Mouse (Mus musculus): ENCODE data around the gene Atp7a.

Gene Atp7a

DNA sequence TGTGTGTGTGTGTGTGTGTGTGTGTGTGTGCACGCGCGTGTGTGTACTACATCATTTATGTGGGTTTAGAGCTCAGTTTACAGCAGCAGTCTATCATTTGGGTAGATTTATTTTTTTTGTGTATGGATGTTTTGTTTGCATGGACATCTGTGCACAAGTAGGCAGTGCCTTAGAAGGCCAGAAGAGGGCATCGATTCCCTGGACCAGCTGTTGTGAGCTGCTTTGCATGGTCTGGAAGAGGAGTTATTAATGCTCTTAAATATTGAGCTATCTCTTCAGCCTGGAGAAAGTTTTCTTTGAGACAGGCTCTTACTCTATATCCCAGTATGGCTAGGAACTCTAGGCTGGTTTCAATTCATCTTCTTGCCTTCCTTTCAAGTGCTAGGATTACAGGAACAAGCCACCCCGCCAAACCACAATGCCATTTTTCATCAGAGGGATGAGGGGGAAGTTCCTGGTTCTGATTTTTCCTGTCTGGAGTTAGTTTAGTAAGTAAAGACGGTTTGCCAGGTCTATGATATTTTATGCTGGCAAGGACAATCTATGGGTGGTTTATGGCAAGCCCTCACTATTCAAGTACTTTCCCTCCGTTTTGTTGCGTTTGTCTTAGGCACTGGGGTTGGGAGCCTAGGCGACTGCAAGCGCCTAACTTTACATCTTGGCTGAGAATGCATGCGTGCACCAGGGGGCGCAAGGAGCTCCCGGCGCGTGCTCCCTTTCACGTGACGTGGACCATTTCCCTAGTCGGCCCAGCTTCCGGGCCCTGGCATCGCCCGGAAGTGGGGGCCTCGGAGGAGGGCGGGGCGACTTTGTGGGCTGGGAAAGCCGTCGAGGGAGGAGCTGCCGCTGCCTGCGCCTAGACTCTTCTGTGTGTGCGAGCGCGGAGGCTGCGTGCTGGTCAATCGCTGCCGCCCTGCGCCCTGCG lies at the start of gene Atp7a:
TSS of gene Atp7a (plus strand) at position 859 of the 925 bp plus-strand sequence.
- peak; percentile 96 for DNase-seq (ENCODE audit: low read depth, low spot score)

DNA sequence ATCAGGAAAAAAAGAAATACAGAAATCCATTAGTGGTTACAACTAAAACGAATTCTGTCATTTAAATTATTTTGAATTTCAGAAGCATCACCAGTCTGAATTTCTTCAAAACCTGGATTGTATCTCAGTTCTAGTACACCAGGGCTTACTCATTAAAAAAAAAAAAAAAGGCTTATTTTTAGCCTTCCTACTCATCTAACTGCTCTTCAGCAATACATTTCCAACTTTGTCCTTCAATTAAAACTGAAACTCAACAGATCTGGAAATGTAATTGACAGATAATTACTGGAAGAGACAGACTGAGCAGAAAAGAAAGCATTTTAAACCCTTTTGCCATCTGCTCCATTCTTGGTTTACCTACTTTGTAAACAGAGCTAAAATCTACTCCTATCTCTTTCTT lies 25.5 kb upstream of the Atp7a start:
- DNase-seq (ENCODE audit: low read depth, low spot score), result no peak

DNA sequence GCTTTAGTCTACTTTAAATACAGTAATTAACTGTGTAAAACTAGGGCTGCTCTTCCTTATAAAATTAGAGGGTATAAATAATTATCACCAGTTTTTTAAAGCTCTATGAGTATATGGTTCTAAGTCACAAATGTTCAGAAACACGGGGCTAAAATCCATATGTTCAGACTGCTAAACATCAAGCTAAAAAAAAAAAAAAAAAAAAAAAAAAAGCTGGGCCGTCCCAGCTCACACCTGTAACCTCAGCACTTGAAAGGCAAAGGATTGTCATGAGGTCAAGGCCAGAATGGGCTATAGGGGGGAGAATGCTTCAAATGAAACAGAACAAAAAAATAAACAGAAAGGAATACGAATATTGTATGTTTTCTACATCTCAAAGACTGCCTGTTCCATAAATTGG lies 16.3 kb upstream of the Atp7a start:
- DNase-seq (ENCODE audit: low read depth, low spot score), result no peak

DNA sequence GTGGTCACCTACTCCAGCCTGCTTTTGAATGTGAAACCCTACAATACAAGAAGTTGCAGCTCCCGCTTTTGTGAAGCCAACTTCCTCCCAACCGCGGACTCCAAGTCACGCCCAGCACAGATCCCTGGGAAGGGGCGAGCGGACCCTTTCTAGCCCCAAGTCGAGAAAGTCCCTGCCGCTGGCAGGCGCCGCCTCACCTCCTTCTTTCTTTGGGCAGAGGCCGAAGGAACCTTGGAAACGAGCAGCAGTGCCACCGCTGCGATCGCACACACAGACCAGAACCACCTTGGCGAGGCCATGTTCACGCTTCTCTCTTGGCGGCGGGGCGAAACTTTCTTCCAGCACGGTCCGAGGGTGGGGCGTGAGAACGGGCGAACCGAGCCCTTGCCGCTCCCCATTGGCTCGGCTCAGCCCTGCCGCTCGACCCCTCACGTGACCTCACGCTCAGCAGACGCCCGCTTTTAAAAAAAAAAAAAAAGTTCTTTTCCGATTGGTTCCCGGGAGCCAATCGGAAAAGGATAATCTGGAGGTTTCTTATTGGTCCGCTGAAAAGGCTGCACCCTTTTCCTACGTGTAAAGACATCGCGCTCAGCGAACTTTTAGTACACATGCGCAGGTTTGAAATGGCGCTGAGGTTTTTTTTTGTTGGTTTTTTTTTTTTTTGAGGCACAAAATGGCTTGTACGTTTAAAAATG lies 15.5 kb upstream of the Atp7a start, which contains the start of gene Magt1:
TSS of gene Magt1 (minus strand) at position 442 of the 695 bp plus-strand sequence.
- DNase-seq (ENCODE audit: low read depth, low spot score), result peak; percentile 88

DNA sequence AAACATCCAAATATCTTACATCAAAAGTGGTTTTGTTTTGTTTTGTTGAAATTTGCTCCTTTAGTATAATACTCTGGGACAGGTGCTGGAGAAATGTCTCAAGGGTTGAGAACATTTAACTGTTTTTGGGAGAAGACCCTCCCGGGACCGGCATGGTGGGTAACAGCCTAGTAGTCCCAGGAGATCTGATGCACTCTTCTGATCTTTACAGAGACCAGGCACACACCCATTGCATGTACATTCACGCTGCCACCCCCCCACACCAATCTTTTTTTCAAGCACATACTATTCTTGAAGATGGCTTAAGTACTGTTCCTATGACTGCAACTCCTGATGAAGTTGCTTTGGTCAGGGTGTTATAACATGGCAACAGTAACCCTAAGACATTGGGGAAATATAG lies 14.5 kb upstream of the Atp7a start:
- peak; percentile 14 for DNase-seq (ENCODE audit: low read depth, low spot score)

DNA sequence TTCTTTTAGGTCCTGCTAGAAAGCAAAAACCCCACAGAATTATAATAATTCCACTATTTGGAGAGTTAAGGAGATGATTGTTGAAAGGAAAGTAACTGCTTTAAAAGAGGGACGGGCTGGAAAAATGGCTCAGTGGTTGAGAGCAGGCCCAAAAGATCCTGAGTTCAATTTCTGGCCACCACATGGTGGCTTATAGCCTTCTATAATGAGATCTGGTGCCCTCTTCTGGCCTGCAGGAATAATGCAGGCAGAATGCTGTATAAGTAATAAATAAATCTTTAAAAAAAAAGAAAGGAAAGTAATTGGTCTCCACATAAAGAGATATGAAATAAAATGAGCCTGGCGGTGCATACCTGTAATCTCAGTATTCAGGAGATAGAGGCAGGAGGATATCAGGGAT lies 13.9 kb upstream of the Atp7a start:
- peak; percentile 76 for DNase-seq (ENCODE audit: low read depth, low spot score)

DNA sequence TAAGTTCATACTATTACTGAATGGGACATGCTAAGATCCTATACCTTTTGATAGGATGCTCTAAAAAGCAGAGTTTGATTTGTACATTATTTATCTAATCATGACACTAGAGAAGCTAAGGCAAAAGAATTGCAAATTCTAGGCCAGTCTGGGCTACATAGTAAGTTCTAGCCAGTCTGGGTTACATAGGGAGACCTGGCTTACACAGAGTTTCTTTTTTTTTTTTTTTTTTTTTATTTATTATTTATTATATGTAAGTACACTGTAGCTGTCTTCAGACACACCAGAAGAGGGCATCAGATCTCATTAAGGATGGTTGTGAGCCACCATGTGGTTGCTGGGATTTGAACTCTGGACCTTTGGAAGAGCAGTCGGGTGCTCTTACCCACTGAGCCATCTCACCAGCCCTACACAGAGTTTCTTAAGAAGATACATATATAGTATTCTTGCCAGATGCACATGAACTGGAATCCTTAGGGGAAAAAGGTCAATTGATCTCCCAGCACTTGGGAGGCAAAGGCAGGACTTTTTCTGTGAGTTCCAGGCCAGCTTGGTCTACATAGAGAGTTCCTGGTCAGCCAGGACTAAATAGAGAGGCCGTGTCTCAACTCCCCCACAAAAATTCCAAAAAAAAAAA lies 12.2 kb upstream of the Atp7a start:
- peak; percentile 7 for DNase-seq (ENCODE audit: low read depth, low spot score)

DNA sequence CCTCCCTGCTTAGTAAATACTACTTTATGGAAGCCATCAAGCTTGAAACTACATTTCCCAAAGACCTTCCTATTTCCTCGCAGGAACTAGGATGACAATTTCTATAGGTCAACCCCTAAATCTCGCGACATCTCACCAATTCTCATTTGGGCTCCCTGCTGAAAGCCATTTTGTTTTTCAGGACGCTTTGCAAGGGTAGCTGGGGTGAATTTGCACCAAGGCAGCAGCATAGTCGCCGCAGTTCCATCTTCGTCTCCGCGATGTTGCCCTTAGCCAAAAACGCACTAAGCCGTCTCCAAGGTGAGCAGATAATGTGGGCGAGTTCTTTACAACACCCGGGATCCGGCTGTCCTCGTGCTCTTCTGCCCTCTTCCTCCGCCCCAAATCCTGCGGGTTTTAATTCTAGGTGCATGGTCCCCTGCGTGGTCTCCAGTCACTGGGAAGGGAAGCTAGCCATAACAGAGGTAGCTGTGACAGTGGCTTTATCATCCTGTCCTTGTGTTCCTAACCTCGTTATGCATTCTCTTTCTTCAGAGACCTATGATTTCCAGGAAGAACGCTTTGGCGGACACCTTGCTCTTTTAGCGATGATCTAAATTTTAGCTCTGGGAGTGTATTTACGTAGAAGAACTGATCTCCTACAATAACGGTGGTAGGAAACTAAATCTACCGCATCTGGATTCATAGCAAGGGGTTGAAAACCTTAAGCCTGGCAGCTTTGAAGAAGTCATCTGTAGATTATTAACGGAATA lies 11.3 kb upstream of the Atp7a start, which contains the start of gene Cox7b:
TSS of gene Cox7b (plus strand) at position 130 of the 752 bp plus-strand sequence.
- peak; percentile 89 for DNase-seq (ENCODE audit: low read depth, low spot score)

DNA sequence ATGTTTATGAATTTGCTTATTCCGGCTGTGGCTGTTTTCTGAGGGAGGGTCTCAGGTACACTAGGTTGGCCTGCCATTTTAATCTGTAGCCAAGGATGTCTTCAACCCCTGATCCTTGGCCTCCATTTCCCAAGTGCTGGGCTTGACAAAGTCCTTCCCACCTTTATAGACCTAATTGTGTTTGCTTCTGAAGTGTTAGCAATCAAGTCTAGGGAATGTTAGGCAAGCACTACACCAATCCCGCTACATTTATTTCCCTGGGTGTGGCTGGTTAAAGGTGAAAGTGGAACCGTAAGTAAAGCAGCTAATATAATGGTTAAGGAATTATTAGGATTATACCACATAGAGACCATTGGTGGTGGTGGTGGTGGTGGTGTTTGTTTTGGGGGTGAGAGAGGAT lies 10.0 kb upstream of the Atp7a start:
- no peak for DNase-seq (ENCODE audit: low read depth, low spot score)

DNA sequence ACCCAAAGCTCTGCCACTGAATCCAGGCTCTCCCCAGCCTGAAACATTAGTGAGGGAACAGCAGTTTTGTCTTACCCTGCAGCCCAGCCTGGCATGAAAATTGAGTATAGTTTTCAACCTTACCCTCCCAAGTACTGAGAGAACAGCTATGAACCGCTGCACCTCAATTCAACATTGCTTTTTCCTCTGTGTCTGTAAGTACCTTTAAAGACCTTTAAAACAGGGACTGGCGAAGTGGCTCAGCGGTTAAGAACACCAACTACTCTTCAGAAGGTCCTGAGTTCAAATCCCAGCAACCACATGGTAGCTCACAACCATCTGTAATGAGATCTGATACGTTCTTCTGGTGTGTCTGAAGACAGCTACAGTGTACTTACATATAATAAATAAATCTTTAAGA lies 9.6 kb upstream of the Atp7a start:
- no peak for DNase-seq (ENCODE audit: low read depth, low spot score)

DNA sequence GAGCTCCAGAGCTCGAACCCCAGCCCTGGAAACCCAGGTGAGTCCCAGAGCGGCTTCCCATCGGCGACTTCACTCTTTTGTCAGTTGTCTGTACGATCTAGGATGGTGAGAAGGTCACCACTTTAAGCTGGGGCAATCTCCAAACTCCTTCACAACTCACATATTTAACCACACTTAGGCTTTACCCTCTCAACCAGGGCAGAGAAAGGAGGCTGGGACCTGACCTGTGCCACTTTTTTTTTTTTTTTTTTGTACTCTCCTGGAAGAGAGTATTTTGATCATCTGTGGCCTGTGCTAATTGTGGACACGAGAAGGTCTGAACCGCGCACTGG lies 233 bp downstream of the Atp7a start:
- no peak for DNase-seq (ENCODE audit: low read depth, low spot score)

DNA sequence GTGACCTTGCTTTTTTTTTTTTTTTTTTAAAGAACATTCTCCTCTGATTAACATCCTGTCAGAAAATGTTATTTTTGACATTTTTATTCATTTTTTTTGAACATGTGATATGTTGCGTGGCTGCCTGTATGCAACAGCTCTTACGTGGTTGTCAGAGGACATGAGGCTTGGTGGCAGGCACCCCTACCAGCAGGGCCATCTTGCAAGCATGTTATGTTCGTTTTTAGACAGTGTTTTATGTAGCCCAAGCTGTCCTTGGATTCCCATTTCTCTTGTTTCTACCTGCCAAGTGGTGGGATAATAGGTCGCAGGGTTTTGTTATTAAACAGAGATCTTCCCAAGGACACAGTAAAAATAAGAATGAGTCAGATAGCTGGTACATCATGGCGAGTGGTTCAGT lies 3.1 kb downstream of the Atp7a start:
- no peak for DNase-seq (ENCODE audit: low read depth, low spot score)

DNA sequence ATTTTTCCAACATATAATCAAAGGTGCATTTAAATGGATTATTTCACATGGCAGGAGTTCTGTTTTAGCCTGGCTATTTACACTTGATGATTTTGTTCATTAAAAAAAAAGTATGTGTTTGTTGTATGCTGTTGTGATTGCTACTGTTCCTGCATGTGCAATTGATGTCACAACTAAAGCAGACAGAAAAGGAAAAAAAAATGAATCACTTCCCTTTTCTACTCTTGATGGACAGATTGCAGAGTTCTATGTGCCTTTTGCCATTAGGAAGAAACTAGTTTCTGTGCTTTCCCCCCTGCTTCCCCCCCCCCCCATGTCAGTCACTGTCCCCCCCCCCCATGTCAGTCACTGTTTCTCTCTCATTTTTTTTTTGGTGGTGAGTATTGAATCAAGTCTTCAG lies 4.0 kb downstream of the Atp7a start:
- no peak for DNase-seq (ENCODE audit: low read depth, low spot score)

DNA sequence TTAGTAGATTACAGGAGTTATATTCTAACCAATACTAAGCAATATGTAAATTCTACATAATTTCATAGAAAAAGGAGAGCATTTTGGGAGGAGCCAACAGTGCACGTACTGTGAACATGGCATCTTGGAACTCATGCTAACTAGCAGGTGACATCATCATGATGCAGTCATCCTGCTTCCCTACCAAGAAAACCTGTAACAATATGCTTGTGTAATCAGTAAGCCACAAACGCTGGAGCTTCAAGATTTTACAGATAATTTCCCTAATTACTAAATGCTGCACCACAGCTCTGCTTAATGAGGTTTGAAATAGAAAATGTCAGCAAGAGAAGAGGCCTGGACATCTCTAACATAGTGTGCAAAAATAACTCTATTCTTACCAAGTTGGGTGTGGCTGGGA lies 8.7 kb downstream of the Atp7a start:
- no peak for DNase-seq (ENCODE audit: low read depth, low spot score)

DNA sequence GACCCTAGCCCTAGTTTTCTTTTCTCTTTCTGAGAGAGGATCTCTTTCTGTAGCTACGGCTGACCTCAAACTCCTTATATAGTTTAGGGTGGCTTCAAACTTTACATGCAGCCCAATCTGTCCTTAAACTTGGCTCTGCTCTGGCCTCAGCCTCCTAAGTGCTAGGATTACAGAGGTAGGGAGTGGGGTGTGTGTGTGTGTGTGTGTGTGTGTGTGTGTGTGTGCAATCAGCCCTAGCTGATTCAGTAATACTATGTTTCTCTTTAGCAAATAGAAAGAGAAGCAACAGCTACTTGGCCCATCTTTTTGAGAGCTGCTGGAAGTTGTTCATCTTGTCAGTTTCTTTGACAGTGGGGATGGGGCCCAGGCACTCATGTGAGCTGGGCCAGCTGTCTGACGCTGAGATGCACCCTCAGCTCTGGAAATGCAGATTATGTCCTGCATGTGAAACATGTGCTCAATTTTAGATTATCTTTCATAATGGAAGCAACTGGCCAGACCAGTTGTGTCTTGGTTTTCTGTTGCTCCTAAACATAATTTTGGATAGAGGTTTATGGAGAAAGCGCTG lies 10.2 kb downstream of the Atp7a start:
- no peak for DNase-seq (ENCODE audit: low read depth, low spot score)

DNA sequence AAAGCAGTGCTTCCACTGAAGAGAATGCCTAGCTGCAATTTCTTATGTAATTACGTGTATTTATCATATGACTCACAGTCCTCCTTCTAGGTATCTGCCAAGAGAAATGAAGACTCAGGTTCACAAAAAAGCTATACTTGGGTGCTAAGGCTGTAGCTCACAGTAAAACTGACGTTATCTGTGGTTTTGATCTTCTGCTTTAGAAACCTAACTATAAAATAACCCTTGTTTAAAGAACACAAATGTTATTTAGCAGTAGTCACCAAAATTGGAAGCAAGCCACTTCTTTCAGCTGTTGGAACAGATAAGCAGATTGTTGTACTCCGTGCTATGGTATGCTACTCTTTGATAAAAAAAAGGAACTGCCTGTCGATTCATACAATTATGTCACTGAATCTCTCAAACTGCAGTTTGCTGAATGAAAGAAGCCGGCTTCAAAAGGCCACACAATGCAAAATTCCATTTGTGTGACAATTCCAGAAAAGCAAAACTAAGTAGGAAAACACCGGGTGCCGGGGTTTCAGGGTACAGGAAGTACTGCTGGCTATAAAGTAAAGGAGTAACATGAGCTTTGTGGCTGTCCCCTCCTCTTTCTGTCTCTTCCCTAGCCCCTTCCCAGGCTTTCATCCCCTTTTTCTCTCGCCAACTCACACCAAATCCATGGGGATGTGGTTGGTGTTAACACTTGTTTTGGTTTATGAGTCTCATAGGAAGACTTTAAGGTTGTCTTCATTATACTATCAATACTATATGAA lies 17.0 kb downstream of the Atp7a start:
- peak; percentile 36 for DNase-seq (ENCODE audit: low read depth, low spot score)

DNA sequence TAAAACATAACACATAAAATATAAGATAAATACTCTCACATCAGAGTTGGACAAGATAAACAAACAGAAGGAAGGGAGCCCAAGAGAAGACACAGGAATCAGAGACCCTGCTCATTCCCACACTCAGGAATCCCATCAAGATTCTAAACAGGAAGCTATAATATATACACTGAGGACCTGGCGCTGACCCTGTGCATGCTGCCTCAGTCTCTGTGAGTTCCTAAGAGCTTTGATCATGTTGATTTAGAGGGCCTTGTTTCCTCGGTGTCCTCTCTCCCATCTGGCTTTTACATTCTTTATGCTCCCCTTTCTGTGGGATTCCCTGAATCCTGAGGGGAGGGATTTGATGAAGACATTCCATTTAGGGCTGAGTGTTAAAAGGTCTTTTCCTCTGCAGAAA lies 18.4 kb downstream of the Atp7a start:
- no peak for DNase-seq (ENCODE audit: low read depth, low spot score)

DNA sequence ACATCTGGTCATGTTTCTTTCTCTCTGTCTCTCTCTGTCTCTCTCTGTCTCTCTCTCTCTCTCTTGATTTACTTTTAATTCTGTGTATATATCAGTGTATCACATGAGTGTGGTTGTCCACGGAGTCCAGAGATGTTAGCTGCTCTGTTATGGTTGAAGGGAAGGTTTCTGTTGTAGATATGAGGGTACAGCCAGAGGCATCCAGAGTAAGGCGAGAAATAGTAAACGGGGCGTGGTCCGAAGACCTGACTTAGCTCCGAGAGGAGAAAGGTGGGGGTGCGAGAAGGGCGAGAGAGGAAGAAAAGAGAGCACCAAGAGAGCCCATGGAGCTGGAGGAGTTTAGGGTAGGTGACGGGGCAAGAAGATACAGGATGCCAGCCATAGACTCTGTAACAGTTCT lies 18.9 kb downstream of the Atp7a start:
- no peak for DNase-seq (ENCODE audit: low read depth, low spot score)

DNA sequence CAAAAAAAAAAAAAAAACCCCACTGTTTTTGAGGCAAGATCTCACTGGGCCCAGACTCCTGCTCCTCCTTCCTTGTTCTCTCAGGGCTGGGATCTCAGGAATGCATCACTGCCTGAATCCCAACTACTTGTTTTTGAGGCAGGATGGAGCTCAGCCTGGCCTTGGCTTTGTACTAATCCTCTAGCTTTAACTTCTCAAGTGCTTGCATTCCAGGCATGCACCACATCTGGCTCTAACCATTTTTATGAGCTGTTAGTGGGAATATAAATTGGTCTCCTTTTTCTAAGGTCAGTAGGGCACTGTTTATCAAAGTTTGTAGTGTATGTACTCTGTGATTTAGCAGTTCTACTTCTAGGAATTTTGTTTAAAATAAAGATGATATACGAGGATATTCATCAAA lies 21.1 kb downstream of the Atp7a start:
- no peak for DNase-seq (ENCODE audit: low read depth, low spot score)

DNA sequence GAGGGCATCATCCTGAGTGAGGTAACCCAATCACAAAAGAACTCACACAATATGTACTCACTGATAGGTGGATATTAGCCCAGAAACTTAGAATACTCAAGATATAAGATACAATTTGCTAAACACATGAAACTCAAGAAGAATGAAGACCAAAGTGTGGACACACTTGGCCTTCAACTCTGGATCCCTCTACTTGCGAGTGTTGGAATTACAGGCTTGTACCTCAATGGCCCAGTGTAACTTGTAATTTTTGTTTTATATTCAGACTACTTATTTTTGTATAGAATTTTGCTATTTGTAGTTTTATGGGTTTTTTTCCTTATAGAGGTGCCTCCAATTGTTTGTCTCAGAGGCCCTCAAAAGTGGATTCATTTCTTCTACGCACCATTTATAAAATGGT lies 50.8 kb downstream of the Atp7a start:
- peak; percentile 41 for DNase-seq (ENCODE audit: low read depth, low spot score)
